Mouse (Mus musculus) left cerebral cortex, adult 18-20 months (tissue): ENCODE results near the gene Golga7b. TPM values are rescaled to one million over a fixed set of nuclear protein-coding genes. Genes with fewer than 3 reads are reported as not detected.

Source experiments
- DNase-seq, 2 experiments: peaks; one replicate each; pipeline ENCODE4 v3.0.0; 2021 to 2022; ENCODE audit warnings: low spot score in 2 of 2, mixed read lengths in 1 of 2
- long read RNA-seq, 2 experiments: library from polyadenylated mRNA; stranded (forward); transcript quantifications; one replicate each; pipeline ENCODE4 v2.0.0; 2021
- total RNA-seq, 2 experiments: library from RNA; stranded (reverse); gene quantifications; 2 replicates each; pipeline ENCODE4 v1.2.3; 2021

The Golga7b gene
- total RNA-seq, result 100 to 1,000 TPM; 112 to 119 TPM
- long read RNA-seq, experiment 1, transcript Golga7b-201 (5 exons, 2,823 nt), result major isoform, 144 of 184 reads
- long read RNA-seq, experiment 1, partial matches to known transcripts, result 30 of 184 reads
- long read RNA-seq, experiment 1, other reads (novel, unspliced or antisense), result 10 of 184 reads
- long read RNA-seq, experiment 2, transcript Golga7b-201 (5 exons, 2,823 nt), result major isoform, 98 of 123 reads
- long read RNA-seq, experiment 2, partial matches to known transcripts, result 8 of 123 reads
- long read RNA-seq, experiment 2, other reads (novel, unspliced or antisense), result 17 of 123 reads

- DNase-seq, result no peak
These were observed at the start of gene Golga7b for GRCm38 (mm10) chr19:42247519-42247918. Golga7b (plus strand) TSS chr19:42247574.

- no peak for DNase-seq
These were observed 49.3 kb upstream of the Golga7b start for GRCm38 (mm10) chr19:42198026-42198425.

- no peak for DNase-seq
These were observed 45.5 kb upstream of the Golga7b start, which contains the start of gene Sfrp5 for GRCm38 (mm10) chr19:42201696-42202381. Sfrp5 (minus strand) TSS chr19:42202252.

GRCm38 (mm10) chr19:42202467-42202866 is 44.9 kb upstream of the Golga7b start:
- DNase-seq, result no peak

GRCm38 (mm10) chr19:42204306-42204705 is 43.1 kb upstream of the Golga7b start:
- no peak for DNase-seq

- no peak for DNase-seq
These were observed 42.2 kb upstream of the Golga7b start for GRCm38 (mm10) chr19:42205201-42205600.

- DNase-seq, result no peak
These were observed 37.9 kb upstream of the Golga7b start for GRCm38 (mm10) chr19:42209485-42209884.

GRCm38 (mm10) chr19:42209976-42210375 is 37.4 kb upstream of the Golga7b start:
- no peak for DNase-seq

GRCm38 (mm10) chr19:42211936-42212335 is 35.4 kb upstream of the Golga7b start:
- no peak for DNase-seq

GRCm38 (mm10) chr19:42214601-42215000 is 32.8 kb upstream of the Golga7b start:
- DNase-seq, result no peak

GRCm38 (mm10) chr19:42216699-42217373 is 30.5 kb upstream of the Golga7b start:
- no peak for DNase-seq

- peak; percentile 59 to 66 for DNase-seq
These were observed 30.0 kb upstream of the Golga7b start for GRCm38 (mm10) chr19:42217374-42217763.

- DNase-seq, result peak; percentile 21 to 50
These were observed 20.9 kb upstream of the Golga7b start for GRCm38 (mm10) chr19:42226451-42226850.

- no peak for DNase-seq
These were observed 17.7 kb upstream of the Golga7b start for GRCm38 (mm10) chr19:42229499-42230287.

- no peak for DNase-seq
These were observed 17.1 kb upstream of the Golga7b start for GRCm38 (mm10) chr19:42230288-42230568.

- DNase-seq, result no peak
These were observed 16.4 kb upstream of the Golga7b start for GRCm38 (mm10) chr19:42230986-42231385.

- DNase-seq, result peak; percentile 44 to 64
These were observed 9.6 kb upstream of the Golga7b start for GRCm38 (mm10) chr19:42237602-42238340.

- peak in 1 of 2 experiments; percentile 36 for DNase-seq
These were observed 9.0 kb upstream of the Golga7b start for GRCm38 (mm10) chr19:42238341-42238715.

- DNase-seq, result no peak
These were observed 6.5 kb upstream of the Golga7b start for GRCm38 (mm10) chr19:42240881-42241280.

GRCm38 (mm10) chr19:42243401-42243800 is 4.0 kb upstream of the Golga7b start:
- no peak for DNase-seq

- DNase-seq, result no peak
These were observed 748 bp upstream of the Golga7b start for GRCm38 (mm10) chr19:42246626-42247025.
